13 mouse cellular contexts compared by ENCODE assay signal in genomic region chr13:28635230-28635950, GRCm38 (mm10).
DNase-seq lines count a peak whose midpoint lies in the region; ATAC-seq and TF ChIP-seq lines count a peak whose summit lies in the region.
"Had no signal": no experiment of that assay in that cellular context is flagged by ENCODE, and none has a peak within 500 bp of the region (broad histone marks: within the 10 kb centered on the region; RNA-seq: fewer than 3 reads in every experiment).

No protein-coding gene starts in this region.

- H3K4me1 ChIP-seq in lung, embryonic 15.5 days, result peaks cover 25% of the 10 kb centered on the region
- H3K4me1 ChIP-seq in lung, adult 2 months (ENCODE audit: control insufficient read depth, insufficient read depth, low read length), result peaks cover 5% of the 10 kb centered on the region
- peaks cover 3% of the 10 kb centered on the region for H3K4me1 ChIP-seq in embryonic facial prominence, embryonic 11.5 days (ENCODE audit: control insufficient read depth, insufficient read depth, low read length)
- H3K4me1 ChIP-seq in intestine, embryonic 16.5 days (ENCODE audit: control insufficient read depth, insufficient read depth, low read length), result peaks cover 12% of the 10 kb centered on the region
- H3K4me1 ChIP-seq in liver, embryonic 12.5 days, result peaks cover 9% of the 10 kb centered on the region; the same call in 1 of the 2 replicates

- no peak overlapping the region for H3K4me3 ChIP-seq in lung, embryonic 15.5 days
- no peak overlapping the region for H3K4me3 ChIP-seq in lung, adult 2 months (replicated peaks; ENCODE audit: extremely low read depth, low read depth, low read length)
- no peak overlapping the region for H3K4me3 ChIP-seq in embryonic facial prominence, embryonic 11.5 days (ENCODE audit: low read depth, low read length)
- no peak overlapping the region for H3K4me3 ChIP-seq in intestine, embryonic 16.5 days (ENCODE audit: low read length)
- no peak overlapping the region for H3K4me3 ChIP-seq in liver, embryonic 12.5 days

- intact Hi-C loops in heart, postnatal 36 days (cut with DNase I), result loop anchor here (5.0 kb wide), 1 partner anchor 122 kb away; no protein-coding TSS in a partner anchor

- peak; percentile 27; the same call in 1 of the 2 replicates for ATAC-seq in lung, embryonic 15.5 days (ENCODE audit: borderline replicate concordance, extremely low read depth, low FRiP score, low TSS enrichment)
- ATAC-seq in embryonic facial prominence, embryonic 11.5 days (replicated peaks; ENCODE audit: insufficient number of reproducible peaks, low FRiP score, low TSS enrichment, low read depth), result no peak
- ATAC-seq in intestine, embryonic 16.5 days, result peak; percentile 34; the same call in 1 of the 2 replicates
- no peak for ATAC-seq in liver, embryonic 12.5 days

- peak overlapping the region; percentile 49 for H3K27ac ChIP-seq in lung, embryonic 15.5 days
- H3K27ac ChIP-seq in embryonic facial prominence, embryonic 11.5 days (replicated peaks; ENCODE audit: low read depth, low read length), result peak overlapping the region; percentile 43
- no peak overlapping the region for H3K27ac ChIP-seq in intestine, embryonic 16.5 days (ENCODE audit: low read length)
- no peak overlapping the region for H3K27ac ChIP-seq in liver, embryonic 12.5 days

- no peaks in the 10 kb centered on the region for H3K36me3 ChIP-seq in lung, embryonic 15.5 days
- no peaks in the 10 kb centered on the region for H3K36me3 ChIP-seq in embryonic facial prominence, embryonic 11.5 days (replicated peaks; ENCODE audit: control insufficient read depth, insufficient read depth, low read depth, low read length)
- H3K36me3 ChIP-seq in intestine, embryonic 16.5 days (ENCODE audit: control insufficient read depth, insufficient read depth, low read length), result no peaks in the 10 kb centered on the region
- no peaks in the 10 kb centered on the region for H3K36me3 ChIP-seq in liver, embryonic 12.5 days

- TF ChIP-seq POLR2A in lung, adult 2 months (IDR thresholded peaks at IDR 0.05; ENCODE audit: borderline replicate concordance, extremely low read depth, low read depth, low read length), result no peak

- 13% methylated on average over 3 of the region's 3 CpGs for WGBS in lung, embryonic 15.5 days
- WGBS in lung, adult 2 months, result 23% methylated on average over 3 of the region's 3 CpGs
- 51% methylated on average over 3 of the region's 3 CpGs for WGBS in embryonic facial prominence, embryonic 11.5 days
- 21% methylated on average over 3 of the region's 3 CpGs for WGBS in intestine, embryonic 16.5 days
- WGBS in liver, embryonic 12.5 days (ENCODE audit: insufficient replicate concordance), result 23% methylated on average over 3 of the region's 3 CpGs

- peak; percentile 4 to 36 for DNase-seq in heart, adult 9 months (ENCODE audit: low spot score in 2 of 2)
- DNase-seq in heart, postnatal 36 days, result no peak
- no peak for DNase-seq in lung, adult 2 months
- peak; percentile 47 for DNase-seq in embryonic facial prominence, embryonic 11.5 days (ENCODE audit: low spot score)
- no peak for DNase-seq in cerebellum, adult 11-12 months
- DNase-seq: adrenal gland, postnatal 36 days; cerebellum, adult 8-10 months; gastrocnemius, postnatal 36 days; kidney, postnatal 10 days; right cerebral cortex, postnatal 4 days had no signal

- H3K9ac ChIP-seq in lung, embryonic 15.5 days, result no peak overlapping the region
- no peak overlapping the region for H3K9ac ChIP-seq in embryonic facial prominence, embryonic 11.5 days (replicated peaks; ENCODE audit: low read length)
- no peak overlapping the region for H3K9ac ChIP-seq in intestine, embryonic 16.5 days (ENCODE audit: low read depth, low read length)
- no peak overlapping the region for H3K9ac ChIP-seq in liver, embryonic 12.5 days

- H3K9me3 ChIP-seq in lung, embryonic 15.5 days, result no peaks in the 10 kb centered on the region
- H3K9me3 ChIP-seq in embryonic facial prominence, embryonic 11.5 days (replicated peaks; ENCODE audit: control insufficient read depth, low read length), result no peaks in the 10 kb centered on the region
- peaks cover 3% of the 10 kb centered on the region; the same call in 1 of the 2 replicates for H3K9me3 ChIP-seq in intestine, embryonic 16.5 days (ENCODE audit: control insufficient read depth, low read length)
- no peaks in the 10 kb centered on the region for H3K9me3 ChIP-seq in liver, embryonic 12.5 days (replicated peaks)

- H3K4me2 ChIP-seq in lung, embryonic 15.5 days, result no peak overlapping the region
- no peak overlapping the region for H3K4me2 ChIP-seq in embryonic facial prominence, embryonic 11.5 days (ENCODE audit: low read depth, low read length)
- no peak overlapping the region for H3K4me2 ChIP-seq in intestine, embryonic 16.5 days (ENCODE audit: low read depth, low read length)
- H3K4me2 ChIP-seq in liver, embryonic 12.5 days, result no peak overlapping the region

- no peaks in the 10 kb centered on the region for H3K27me3 ChIP-seq in lung, embryonic 15.5 days
- H3K27me3 ChIP-seq in embryonic facial prominence, embryonic 11.5 days (ENCODE audit: control insufficient read depth, insufficient read depth, low read length), result no peaks in the 10 kb centered on the region
- no peaks in the 10 kb centered on the region for H3K27me3 ChIP-seq in intestine, embryonic 16.5 days (replicated peaks; ENCODE audit: control insufficient read depth, insufficient read depth, low read length)
- H3K27me3 ChIP-seq in liver, embryonic 12.5 days (replicated peaks), result no peaks in the 10 kb centered on the region

- no peak for TF ChIP-seq CTCF in lung, adult 2 months (IDR thresholded peaks at IDR 0.05; ENCODE audit: insufficient read depth, low read length)

Comparison
In these comparisons a context has a peak if more than half of its experiments do, and no peak if none do; other contexts are left out.
1. DNase-seq: peak in heart, adult 9 months (2 of 2) and embryonic facial prominence, embryonic 11.5 days (single experiment); none in heart, postnatal 36 days (0 of 2), lung, adult 2 months (single experiment) and cerebellum, adult 11-12 months (single experiment).
2. ATAC-seq: peak in lung, embryonic 15.5 days (single experiment) and intestine, embryonic 16.5 days (single experiment); none in embryonic facial prominence, embryonic 11.5 days (single experiment) and liver, embryonic 12.5 days (single experiment).
3. H3K27ac ChIP-seq: peak in lung, embryonic 15.5 days (single experiment) and embryonic facial prominence, embryonic 11.5 days (single experiment); none in intestine, embryonic 16.5 days (single experiment) and liver, embryonic 12.5 days (single experiment).